Mouse (Mus musculus): Measurements from ENCODE around the gene Clptm1. TPM values are rescaled to one million over a fixed set of nuclear protein-coding genes. Genes with fewer than 3 reads are reported as not detected.

The Clptm1 gene
- polyA plus RNA-seq, 1 experiment from 2014 or later: 95.0 TPM

DNA sequence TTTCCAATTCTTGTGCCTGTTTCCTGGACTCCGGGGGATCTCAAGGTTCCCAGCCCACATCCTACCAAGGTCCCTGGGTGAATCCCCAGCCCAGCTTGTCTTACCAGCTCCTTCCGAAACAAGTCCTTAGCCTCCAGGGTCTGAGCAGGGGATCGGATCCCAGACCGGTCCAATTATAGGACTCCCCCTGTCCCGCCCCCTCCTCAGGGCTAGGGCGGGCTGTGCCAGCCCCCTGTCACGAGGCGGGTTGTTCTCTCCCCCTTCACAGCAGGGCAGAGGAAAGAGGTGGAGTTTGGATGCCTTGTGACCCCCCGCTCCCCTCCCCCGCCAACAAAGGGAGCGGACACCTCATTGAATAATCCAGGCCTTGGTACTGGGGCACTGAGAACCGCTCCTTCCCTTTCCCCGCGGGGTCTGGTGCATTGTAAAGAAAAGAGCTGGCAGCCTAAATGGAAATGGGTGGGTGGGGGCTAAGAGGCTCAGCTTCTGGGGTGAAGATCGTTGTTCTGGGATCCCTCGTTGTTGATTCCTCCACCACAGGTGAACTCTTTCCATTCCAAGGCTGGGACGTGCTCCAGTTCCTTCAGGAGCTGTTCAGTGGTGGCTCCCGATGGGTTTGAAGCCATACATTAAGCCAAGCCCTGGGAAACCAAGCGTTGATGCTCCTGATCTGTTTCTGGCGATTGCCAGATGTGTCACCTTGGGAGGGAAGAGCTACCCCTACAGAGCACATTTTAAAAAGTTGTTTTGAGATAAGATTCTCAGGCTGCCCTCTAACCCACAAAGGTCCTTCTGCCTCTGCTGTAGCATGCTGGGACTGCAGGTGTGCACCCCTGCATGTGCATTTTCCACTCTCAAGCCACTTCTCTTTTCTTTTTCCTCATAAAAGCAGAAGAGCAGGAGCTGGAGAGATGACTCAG lies 34.3 kb upstream of the Clptm1 start, which contains the start of gene Apoe:
Gene Apoe, minus strand, starts transcription at position 282 of the 920 bp plus-strand sequence.
- Histone ChIP-seq H3K4me2 (replicated peaks) (peak within 1 kb of the TSS; percentile 66), H3K9ac (peak within 1 kb of the TSS; percentile 33), H3K4me3 (peak within 1 kb of the TSS; percentile 33), H3K27me3 (no peaks in the 10 kb centered on the region), H3K4me1 (peaks cover 17% of the 10 kb centered on the region), H3K36me3 (peaks cover 40% of the 10 kb centered on the region), H3K9me3 (peaks cover 6% of the 10 kb centered on the region; the same call in 1 of the 2 replicates), H3K27ac (peak within 1 kb of the TSS; percentile 30; the same call in 1 of the 2 replicates)
- no peak for ATAC-seq (ENCODE audit: insufficient number of reproducible peaks, insufficient read depth, low FRiP score, low TSS enrichment)
- 2% methylated on average over 20 of the region's 20 CpGs for whole genome bisulfite sequencing

DNA sequence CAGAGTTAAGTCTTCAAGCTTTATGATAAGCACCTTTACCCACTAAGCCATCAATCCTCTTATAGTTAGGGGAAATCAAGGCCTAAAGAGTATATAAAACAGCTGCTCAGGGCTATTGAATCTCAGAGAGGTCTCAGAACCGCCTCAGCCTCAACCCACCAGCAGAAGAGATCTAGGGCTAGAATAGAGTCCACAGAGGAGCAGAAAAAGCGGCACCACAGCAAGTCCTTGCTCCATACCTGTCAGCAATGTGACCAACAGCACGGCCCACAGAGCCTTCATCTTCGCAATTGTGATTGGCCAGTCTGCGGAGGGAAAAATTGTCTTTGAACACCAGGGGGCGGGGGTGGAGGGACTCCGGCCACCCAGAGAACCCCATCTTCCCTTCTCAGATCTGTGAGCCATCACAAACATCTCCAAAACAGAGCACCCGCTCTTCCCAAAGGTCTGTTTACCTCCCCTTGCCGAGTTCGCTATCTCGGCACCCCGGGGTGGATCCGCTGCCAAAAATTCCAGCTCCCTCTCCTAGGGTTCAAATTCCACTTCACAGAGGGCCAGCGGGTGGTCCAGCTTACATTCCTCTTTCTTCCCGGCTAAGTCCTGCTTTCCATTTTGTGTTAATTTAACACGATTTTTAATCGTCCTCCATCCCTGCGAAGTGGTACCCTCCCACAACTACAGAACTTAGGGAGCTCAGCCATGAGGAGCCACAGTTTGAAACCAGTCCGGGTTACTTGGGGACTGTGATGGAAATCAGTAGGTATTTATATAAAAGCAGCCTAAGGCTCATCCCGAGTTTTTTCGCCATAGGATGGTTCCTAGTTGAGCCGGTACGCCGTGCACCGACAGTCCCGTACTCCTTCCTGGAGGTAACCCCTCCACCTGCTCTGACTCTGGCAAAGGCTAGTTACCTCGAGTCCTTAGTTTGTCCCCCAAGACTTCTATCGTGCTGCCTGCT lies 33.4 kb upstream of the Clptm1 start:
- peak overlapping the region; percentile 26; the same call in 1 of the 2 replicates for H3K27ac ChIP-seq

GRCm38 (mm10) chr7:19696336-19696873 lies 31.6 kb upstream of the Clptm1 start:
- Histone ChIP-seq H3K4me1 (peaks cover 22% of the 10 kb centered on the region), H3K27ac (no peak overlapping the region), H3K9me3 (peaks cover 6% of the 10 kb centered on the region; the same call in 1 of the 2 replicates), H3K27me3 (no peaks in the 10 kb centered on the region), H3K9ac (no peak overlapping the region), H3K4me2 (replicated peaks) (no peak overlapping the region), H3K36me3 (peaks cover 13% of the 10 kb centered on the region), H3K4me3 (no peak overlapping the region)
- WGBS: 90% methylated on average over 34 of the region's 34 CpGs
- ATAC-seq (ENCODE audit: insufficient number of reproducible peaks, insufficient read depth, low FRiP score, low TSS enrichment): no peak

More for the DNA sequence above, 33.4 kb upstream of the Clptm1 start:
- peaks cover 31% of the 10 kb centered on the region for H3K36me3 ChIP-seq
- H3K9ac ChIP-seq: peak overlapping the region; percentile 33
- WGBS: 2% methylated on average over 28 of the region's 28 CpGs
- H3K9me3 ChIP-seq: peaks cover 6% of the 10 kb centered on the region; the same call in 1 of the 2 replicates
- ATAC-seq (ENCODE audit: insufficient number of reproducible peaks, insufficient read depth, low FRiP score, low TSS enrichment): no peak
- H3K4me3 ChIP-seq: peak overlapping the region; percentile 33
- peak overlapping the region; percentile 66 for H3K4me2 ChIP-seq (replicated peaks)
- peaks cover 19% of the 10 kb centered on the region for H3K4me1 ChIP-seq
- no peaks in the 10 kb centered on the region for H3K27me3 ChIP-seq

DNA sequence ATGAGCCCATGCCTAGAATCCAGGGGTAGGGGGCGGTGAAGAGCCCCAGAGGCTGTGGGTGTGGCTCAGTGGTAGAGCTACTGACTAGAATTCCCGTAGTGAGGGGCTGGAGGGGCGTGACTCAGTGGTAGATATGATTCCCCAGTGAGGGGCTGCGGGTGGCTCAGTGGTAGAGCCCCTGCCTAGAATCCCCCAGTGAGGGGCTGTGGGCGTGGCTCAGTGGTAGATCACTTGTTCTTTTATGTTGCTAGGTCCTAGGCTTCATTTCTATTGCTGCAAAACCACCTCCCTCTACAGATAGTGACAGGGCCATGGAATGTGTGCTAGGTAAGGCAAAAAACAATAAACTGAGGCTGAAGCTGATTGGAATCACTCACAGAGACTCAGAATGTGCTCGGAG lies 31.0 kb upstream of the Clptm1 start:
- ATAC-seq (ENCODE audit: insufficient number of reproducible peaks, insufficient read depth, low FRiP score, low TSS enrichment): no peak
- H3K27me3 ChIP-seq: no peaks in the 10 kb centered on the region
- 83% methylated on average over 6 of the region's 6 CpGs for WGBS

DNA sequence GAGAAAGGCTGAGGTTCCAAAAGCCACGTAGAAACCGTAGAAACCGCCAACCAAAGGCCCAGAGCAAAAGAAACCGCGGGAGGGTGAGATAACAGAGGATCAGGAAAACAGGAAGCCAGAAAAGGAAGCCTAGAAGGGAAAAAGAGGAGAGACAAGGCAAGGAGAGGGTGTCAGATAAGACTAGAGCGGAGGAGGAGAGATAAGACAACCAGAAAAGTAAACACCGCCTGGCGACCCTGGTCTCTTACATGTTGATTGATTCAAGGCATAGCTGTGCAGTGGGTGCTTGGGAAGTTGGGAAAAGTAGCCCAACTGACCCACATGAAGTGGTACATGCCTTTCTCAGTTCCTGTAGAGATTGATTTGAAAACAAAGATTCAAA lies 30.4 kb upstream of the Clptm1 start:
- peaks cover 12% of the 10 kb centered on the region for H3K36me3 ChIP-seq
- H3K4me2 ChIP-seq (replicated peaks): no peak overlapping the region
- H3K9ac ChIP-seq: no peak overlapping the region
- no peak overlapping the region for H3K27ac ChIP-seq
- peaks cover 22% of the 10 kb centered on the region for H3K4me1 ChIP-seq
- WGBS: 51% methylated on average over 8 of the region's 8 CpGs
- no peak overlapping the region for H3K4me3 ChIP-seq
- ATAC-seq (ENCODE audit: insufficient number of reproducible peaks, insufficient read depth, low FRiP score, low TSS enrichment): no peak
- H3K27me3 ChIP-seq: no peaks in the 10 kb centered on the region
- H3K9me3 ChIP-seq: peaks cover 6% of the 10 kb centered on the region; the same call in 1 of the 2 replicates

More for the DNA sequence above, 31.0 kb upstream of the Clptm1 start:
- peaks cover 6% of the 10 kb centered on the region; the same call in 1 of the 2 replicates for H3K9me3 ChIP-seq
- peaks cover 12% of the 10 kb centered on the region for H3K36me3 ChIP-seq
- H3K4me3 ChIP-seq: no peak overlapping the region
- no peak overlapping the region for H3K27ac ChIP-seq
- H3K9ac ChIP-seq: no peak overlapping the region
- no peak overlapping the region for H3K4me2 ChIP-seq (replicated peaks)
- peaks cover 22% of the 10 kb centered on the region for H3K4me1 ChIP-seq

DNA sequence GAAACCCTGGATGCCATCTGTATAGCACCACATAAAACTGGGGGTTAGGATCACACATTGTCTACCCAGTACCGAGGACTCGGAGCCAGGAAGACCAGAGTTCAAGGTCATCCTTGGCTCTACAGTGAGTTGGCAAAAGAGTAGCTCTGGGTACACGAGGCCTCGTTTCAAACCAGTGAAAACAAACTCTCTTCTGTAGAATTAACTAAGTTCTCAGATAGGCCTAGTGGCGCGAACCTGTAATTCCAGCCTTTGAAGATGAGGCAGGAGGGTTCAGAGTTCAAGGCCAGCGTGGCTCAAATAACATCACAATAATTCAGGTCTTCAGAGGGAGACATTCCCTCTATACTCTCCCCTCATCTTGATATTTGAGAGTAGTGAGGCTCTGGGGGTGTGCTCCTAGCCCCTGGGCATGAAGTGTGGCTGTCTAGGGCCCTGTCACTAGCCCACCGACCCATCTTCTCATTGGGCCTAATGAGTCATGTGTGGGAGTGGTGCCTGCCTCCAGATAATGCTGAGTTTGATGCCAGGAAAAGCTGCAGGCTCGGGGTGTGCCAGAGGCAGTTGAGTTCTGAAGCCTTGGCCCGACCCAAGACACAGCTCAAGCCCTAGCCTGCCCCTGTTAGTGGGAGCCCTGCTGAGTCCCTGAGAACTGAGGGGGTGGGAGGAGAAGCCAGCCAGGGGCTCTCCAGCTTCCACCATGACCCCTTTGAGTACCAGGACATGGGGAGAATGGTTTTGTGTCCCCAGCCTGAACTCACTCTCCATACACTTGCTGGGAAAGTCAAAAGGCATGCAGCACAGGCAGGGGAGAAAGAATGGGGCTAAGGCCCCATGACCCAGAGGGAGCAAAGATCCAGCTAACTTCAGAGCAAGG lies 29.7 kb upstream of the Clptm1 start:
- WGBS: 84% methylated on average over 10 of the region's 10 CpGs
- no peak for ATAC-seq (ENCODE audit: insufficient number of reproducible peaks, insufficient read depth, low FRiP score, low TSS enrichment)
- Histone ChIP-seq H3K27ac (no peak overlapping the region), H3K4me1 (peaks cover 21% of the 10 kb centered on the region), H3K4me2 (replicated peaks) (no peak overlapping the region), H3K9me3 (peaks cover 6% of the 10 kb centered on the region; the same call in 1 of the 2 replicates), H3K36me3 (peaks cover 12% of the 10 kb centered on the region), H3K27me3 (no peaks in the 10 kb centered on the region), H3K9ac (no peak overlapping the region), H3K4me3 (no peak overlapping the region)

DNA sequence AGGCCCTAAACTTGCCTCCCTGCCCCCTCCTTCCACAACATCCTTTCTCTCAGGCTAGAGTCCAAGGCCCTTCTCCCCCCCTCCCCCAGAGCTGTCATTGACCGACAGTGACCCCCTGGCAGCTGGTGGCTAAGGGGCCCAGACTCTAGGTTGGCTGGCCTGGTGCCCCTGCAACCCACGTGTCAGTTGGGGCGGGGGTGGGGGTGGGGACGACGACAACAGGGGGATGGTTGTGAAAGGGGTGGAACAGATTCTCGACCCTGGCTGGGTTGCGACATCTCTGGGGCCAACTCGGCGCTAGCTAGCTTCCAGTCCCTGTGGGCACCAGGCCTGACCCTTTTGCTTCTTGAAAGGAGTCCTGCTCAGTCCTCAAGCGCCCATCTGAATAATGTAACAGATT lies 28.6 kb upstream of the Clptm1 start:
- 32% methylated on average over 10 of the region's 10 CpGs for WGBS

DNA sequence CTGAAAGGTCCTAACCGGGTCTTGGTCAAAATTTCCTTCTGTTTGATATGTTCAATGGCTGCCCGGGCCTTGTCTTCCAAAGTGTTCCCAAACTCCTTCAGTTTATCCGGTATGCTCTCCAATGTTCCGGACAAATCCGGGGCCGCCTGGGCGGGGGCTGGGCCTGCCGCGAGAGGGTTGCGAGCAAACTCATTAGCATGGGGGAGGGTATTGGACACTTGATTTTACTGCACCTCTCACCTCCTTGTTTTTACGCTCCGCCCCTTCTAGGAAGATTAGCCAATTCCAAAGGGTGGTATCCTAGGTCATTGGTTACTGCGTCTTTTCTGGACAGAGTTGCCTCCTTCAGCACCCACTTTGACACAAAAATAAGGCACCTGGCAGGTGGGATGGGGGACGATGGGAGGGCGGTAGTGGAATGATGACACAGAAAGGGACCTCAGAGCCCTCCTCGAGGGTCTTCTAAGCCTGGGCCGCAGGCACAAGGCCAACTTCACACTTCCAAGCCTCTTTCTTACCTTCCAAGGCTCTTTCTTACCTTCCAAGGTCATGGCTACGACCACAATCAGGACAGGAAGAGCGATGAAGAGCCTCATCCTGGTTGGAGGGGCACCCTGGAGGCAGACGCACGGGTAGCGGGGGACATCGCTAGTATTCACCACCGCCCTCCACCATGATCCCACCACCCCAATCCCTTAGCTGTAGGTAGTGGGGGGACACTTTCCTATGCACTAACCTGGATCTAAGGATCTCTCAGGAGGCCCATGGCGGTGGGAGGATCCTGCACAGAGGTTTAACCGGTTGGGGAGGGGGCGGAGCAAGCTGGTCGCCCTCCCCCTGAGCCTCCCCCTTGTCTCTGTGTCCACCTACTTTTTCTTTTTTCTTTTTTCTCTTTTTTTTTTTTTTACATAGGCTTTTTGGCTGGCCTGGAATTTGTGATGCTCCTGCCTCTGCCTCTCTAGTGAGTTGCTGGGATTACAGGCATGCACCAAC lies 27.3 kb upstream of the Clptm1 start, which contains the start of gene Apoc1:
Gene Apoc1, minus strand, starts transcription at position 788 of the 993 bp plus-strand sequence.
- Histone ChIP-seq H3K4me1 (peaks cover 5% of the 10 kb centered on the region; the same call in 1 of the 2 replicates), H3K27me3 (no peaks in the 10 kb centered on the region), H3K9ac (0 out of 2 replicates have a peak within 1 kb of the TSS, but pooled peaks have one; percentile 19), H3K9me3 (peaks cover 6% of the 10 kb centered on the region; the same call in 1 of the 2 replicates), H3K4me2 (replicated peaks) (no peak within 1 kb of the TSS), H3K27ac (no peak within 1 kb of the TSS), H3K4me3 (no peak within 1 kb of the TSS), H3K36me3 (peaks cover 12% of the 10 kb centered on the region)
- 50% methylated on average over 28 of the region's 28 CpGs for WGBS
- no peak for ATAC-seq (ENCODE audit: insufficient number of reproducible peaks, insufficient read depth, low FRiP score, low TSS enrichment)

More for the DNA sequence above, 28.6 kb upstream of the Clptm1 start:
- peaks cover 11% of the 10 kb centered on the region for H3K4me1 ChIP-seq
- no peaks in the 10 kb centered on the region for H3K27me3 ChIP-seq
- ATAC-seq (ENCODE audit: insufficient number of reproducible peaks, insufficient read depth, low FRiP score, low TSS enrichment): no peak
- H3K4me3 ChIP-seq: no peak overlapping the region
- no peak overlapping the region for H3K4me2 ChIP-seq (replicated peaks)
- H3K27ac ChIP-seq: no peak overlapping the region
- H3K9me3 ChIP-seq: peaks cover 6% of the 10 kb centered on the region; the same call in 1 of the 2 replicates
- H3K36me3 ChIP-seq: peaks cover 12% of the 10 kb centered on the region
- 0 out of 2 replicates have a peak overlapping the region, but pooled peaks have one; percentile 19 for H3K9ac ChIP-seq

- Histone ChIP-seq H3K9me3 (peaks cover 1% of the 10 kb centered on the region; the same call in 1 of the 2 replicates), H3K4me1 (peaks cover 10% of the 10 kb centered on the region; the same call in 1 of the 2 replicates), H3K36me3 (peaks cover 7% of the 10 kb centered on the region), H3K4me2 (replicated peaks) (no peak overlapping the region), H3K9ac (no peak overlapping the region), H3K27me3 (no peaks in the 10 kb centered on the region), H3K4me3 (no peak overlapping the region), H3K27ac (no peak overlapping the region)
- no peak for ATAC-seq (ENCODE audit: insufficient number of reproducible peaks, insufficient read depth, low FRiP score, low TSS enrichment)
- 79% methylated on average over 6 of the region's 6 CpGs for WGBS
Measured at GRCm38 (mm10) chr7:19691434-19691833, 26.6 kb upstream of the Clptm1 start.

Data from embryonic facial prominence, embryonic 12.5 days (tissue).